Mouse (Mus musculus): ENCODE data around the gene Olfr981.

DNA sequence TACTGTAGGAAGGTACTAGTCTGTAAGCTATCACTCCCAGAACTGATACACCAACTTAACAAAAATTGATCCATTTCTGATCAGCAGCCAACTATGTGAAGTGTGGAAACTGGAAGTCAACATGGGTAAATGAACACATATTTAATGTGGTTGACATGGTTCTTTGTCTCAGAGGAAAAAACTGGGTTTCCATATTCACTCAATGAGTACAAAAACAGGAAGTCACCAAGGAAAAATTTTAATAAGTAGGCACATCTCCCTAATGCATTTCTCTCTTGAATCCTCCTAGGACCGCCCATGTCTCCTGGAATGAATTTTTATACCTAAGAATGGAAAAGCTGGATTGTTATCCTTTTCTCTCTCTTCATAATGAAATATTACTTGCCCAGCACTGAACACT, 11.8 kb upstream of the Olfr981 start, which contains the start of gene Olfr980:
- TF ChIP-seq MYOD1 (IDR thresholded peaks at IDR 0.05; ENCODE audit: control insufficient read depth in 1 of 3, insufficient read length in 2 of 3, low read depth in 2 of 3) (no peak), MYOG (IDR thresholded peaks at IDR 0.05; ENCODE audit: control insufficient read depth in 1 of 3, insufficient read depth in 1 of 3, insufficient read length in 2 of 3, low read depth in 2 of 3) (no peak), MAX (IDR thresholded peaks at IDR 0.05; ENCODE audit: low read depth) (no peak), POLR2A (IDR thresholded peaks at IDR 0.05; ENCODE audit: insufficient read length, low read depth) (no peak), POLR2AphosphoS2 (IDR thresholded peaks at IDR 0.05; ENCODE audit: insufficient read length, low read depth) (no peak), TCF12 (IDR thresholded peaks at IDR 0.05; ENCODE audit: insufficient read depth, poor library complexity, severe bottlenecking) (no peak), USF1 (IDR thresholded peaks at IDR 0.05; ENCODE audit: low read depth) (no peak), REST (IDR thresholded peaks at IDR 0.05; ENCODE audit: insufficient read depth, insufficient read length) (no peak), TCF3 (IDR thresholded peaks at IDR 0.05; ENCODE audit: insufficient read length, low read depth) (no peak), SRF (IDR thresholded peaks at IDR 0.05; ENCODE audit: control insufficient read depth, insufficient read length, low read depth) (no peak), E2F4 (IDR thresholded peaks at IDR 0.05; ENCODE audit: insufficient read depth) (no peak), CEBPB (IDR thresholded peaks at IDR 0.05; ENCODE audit: insufficient read depth, poor library complexity, severe bottlenecking) (no peak)
